Mouse (Mus musculus) neural tube, embryonic 12.5 days (tissue): ENCODE results near the gene Sidt2. TPM values are rescaled to one million over a fixed set of nuclear protein-coding genes. Genes with fewer than 3 reads are reported as not detected.

Experiments used
- ATAC-seq: fragments of 200-750 bp; cut with Nextera tagmentation; 2 replicates; pipeline ENCODE4 v1.8.0; 2017; ENCODE audit warnings: low read depth, mild to moderate bottlenecking, moderate TSS enrichment, moderate library complexity; ENCODE audit not compliant: low FRiP score
- H3K27ac ChIP-seq: fragments of 300-500 bp; sonication (generic); 2 replicates; pipeline ENCODE4 v1.5.1; 2016
- H3K27me3 ChIP-seq: fragments of 300-500 bp; sonication (generic); replicated peaks from 2 replicates; pipeline ENCODE4 v1.6.1; 2016; ENCODE audit warnings: mild to moderate bottlenecking
- H3K36me3 ChIP-seq: fragments of 300-500 bp; sonication (generic); 2 replicates; pipeline ENCODE4 v1.6.1; 2016; ENCODE audit warnings: mild to moderate bottlenecking
- H3K4me1 ChIP-seq: fragments of 300-500 bp; sonication (generic); 2 replicates; pipeline ENCODE4 v1.6.1; 2016
- H3K4me2 ChIP-seq: fragments of 300-500 bp; sonication (generic); replicated peaks from 2 replicates; pipeline ENCODE4 v1.6.1; 2016; ENCODE audit warnings: mild to moderate bottlenecking
- H3K4me3 ChIP-seq: fragments of 300-500 bp; sonication (generic); 2 replicates; pipeline ENCODE4 v1.5.1; 2016
- H3K9ac ChIP-seq: fragments of 300-500 bp; sonication (generic); 2 replicates; pipeline ENCODE4 v1.6.1; 2016; ENCODE audit warnings: mild to moderate bottlenecking
- H3K9me3 ChIP-seq: fragments of 300-500 bp; sonication (generic); 2 replicates; pipeline ENCODE4 v1.6.1; 2016; ENCODE audit warnings: mild to moderate bottlenecking
- WGBS: fragments of 180-500 bp; shearing (Covaris S2); methylation state at CpG from one replicate; pipeline ENCODE4 v1.1.7; 2016; 5-methylcytosine and 5-hydroxymethylcytosine counted together
- polyA plus RNA-seq: library from polyadenylated mRNA; unstranded; fragments of >200 nt; fragmentation: Nextera tagmentation; extraction: Ambion mirVana; gene quantifications from 2 replicates; pipeline ENCODE4 v1.2.1, GENCODE M21; 2016

Gene Sidt2
- polyA plus RNA-seq, 1 experiment from 2014 or later, result 41.2 TPM

GRCm38 (mm10) chr9:45944506-45945400 lies 10.3 kb downstream of the Sidt2 start:
- no peak for ATAC-seq
- H3K4me2 ChIP-seq, result no peak overlapping the region
- no peak overlapping the region for H3K27ac ChIP-seq
- no peaks in the 10 kb centered on the region for H3K9me3 ChIP-seq
- no peaks in the 10 kb centered on the region for H3K27me3 ChIP-seq
- no peaks in the 10 kb centered on the region for H3K4me1 ChIP-seq
- no peak overlapping the region for H3K4me3 ChIP-seq
- H3K36me3 ChIP-seq, result peaks cover 90% of the 10 kb centered on the region
- WGBS, result 86% methylated on average over 13 of the region's 13 CpGs
- no peak overlapping the region for H3K9ac ChIP-seq

- Histone ChIP-seq H3K27me3 (no peaks in the 10 kb centered on the region), H3K9me3 (no peaks in the 10 kb centered on the region), H3K4me1 (no peaks in the 10 kb centered on the region), H3K4me3 (no peak overlapping the region), H3K36me3 (peaks cover 90% of the 10 kb centered on the region), H3K4me2 (no peak overlapping the region), H3K9ac (no peak overlapping the region), H3K27ac (no peak overlapping the region)
- no peak for ATAC-seq
- 88% methylated on average over 8 of the region's 8 CpGs for WGBS
These were observed 11.2 kb downstream of the Sidt2 start for GRCm38 (mm10) chr9:45943628-45944505.

GRCm38 (mm10) chr9:45942916-45943315 lies 12.1 kb downstream of the Sidt2 start:
- Histone ChIP-seq H3K9me3 (no peaks in the 10 kb centered on the region), H3K27me3 (no peaks in the 10 kb centered on the region), H3K36me3 (peaks cover 92% of the 10 kb centered on the region), H3K4me2 (no peak overlapping the region), H3K4me1 (no peaks in the 10 kb centered on the region), H3K4me3 (no peak overlapping the region), H3K9ac (no peak overlapping the region), H3K27ac (no peak overlapping the region)
- no peak for ATAC-seq
- 93% methylated on average over 8 of the region's 8 CpGs for WGBS

- H3K27me3 ChIP-seq, result no peaks in the 10 kb centered on the region
- H3K9ac ChIP-seq, result no peak overlapping the region
- H3K4me3 ChIP-seq, result no peak overlapping the region
- H3K27ac ChIP-seq, result no peak overlapping the region
- no peak for ATAC-seq
- H3K9me3 ChIP-seq, result no peaks in the 10 kb centered on the region
- WGBS, result 93% methylated on average over 16 of the region's 16 CpGs
- peaks cover 88% of the 10 kb centered on the region for H3K36me3 ChIP-seq
- no peaks in the 10 kb centered on the region for H3K4me1 ChIP-seq
- H3K4me2 ChIP-seq, result no peak overlapping the region
These were observed 12.6 kb downstream of the Sidt2 start for GRCm38 (mm10) chr9:45942464-45942863.

GRCm38 (mm10) chr9:45941329-45941888 lies 13.6 kb downstream of the Sidt2 start:
- Histone ChIP-seq H3K4me3 (no peak overlapping the region), H3K9me3 (no peaks in the 10 kb centered on the region), H3K27ac (no peak overlapping the region), H3K4me2 (no peak overlapping the region), H3K36me3 (peaks cover 78% of the 10 kb centered on the region), H3K4me1 (no peaks in the 10 kb centered on the region), H3K27me3 (no peaks in the 10 kb centered on the region), H3K9ac (no peak overlapping the region)
- 56% methylated on average over 18 of the region's 18 CpGs for whole genome bisulfite sequencing
- no peak for ATAC-seq

GRCm38 (mm10) chr9:45939794-45940193 lies 15.3 kb downstream of the Sidt2 start:
- no peak overlapping the region for H3K9ac ChIP-seq
- peaks cover 6% of the 10 kb centered on the region for H3K4me1 ChIP-seq
- H3K4me2 ChIP-seq, result no peak overlapping the region
- no peaks in the 10 kb centered on the region for H3K27me3 ChIP-seq
- no peak for ATAC-seq
- WGBS, result 89% methylated on average over 6 of the region's 6 CpGs
- no peak overlapping the region for H3K4me3 ChIP-seq
- no peaks in the 10 kb centered on the region for H3K9me3 ChIP-seq
- H3K36me3 ChIP-seq, result peaks cover 62% of the 10 kb centered on the region
- no peak overlapping the region for H3K27ac ChIP-seq

- no peak overlapping the region for H3K4me3 ChIP-seq
- no peak overlapping the region for H3K27ac ChIP-seq
- peaks cover 6% of the 10 kb centered on the region for H3K4me1 ChIP-seq
- no peak for ATAC-seq
- WGBS, result 88% methylated on average over 15 of the region's 15 CpGs
- H3K9ac ChIP-seq, result no peak overlapping the region
- H3K9me3 ChIP-seq, result no peaks in the 10 kb centered on the region
- H3K36me3 ChIP-seq, result peaks cover 55% of the 10 kb centered on the region
- no peaks in the 10 kb centered on the region for H3K27me3 ChIP-seq
- H3K4me2 ChIP-seq, result no peak overlapping the region
These were observed 16.0 kb downstream of the Sidt2 start for GRCm38 (mm10) chr9:45938952-45939637.

- H3K36me3 ChIP-seq, result peaks cover 45% of the 10 kb centered on the region
- 95% methylated on average over 8 of the region's 8 CpGs for WGBS
- H3K9ac ChIP-seq, result no peak overlapping the region
- no peak overlapping the region for H3K27ac ChIP-seq
- no peak overlapping the region for H3K4me3 ChIP-seq
- no peak for ATAC-seq
- H3K27me3 ChIP-seq, result no peaks in the 10 kb centered on the region
- H3K9me3 ChIP-seq, result no peaks in the 10 kb centered on the region
- peaks cover 6% of the 10 kb centered on the region for H3K4me1 ChIP-seq
- H3K4me2 ChIP-seq, result no peak overlapping the region
These were observed 17.0 kb downstream of the Sidt2 start for GRCm38 (mm10) chr9:45938088-45938487.

GRCm38 (mm10) chr9:45936883-45937282 lies 18.2 kb downstream of the Sidt2 start:
- 28% methylated on average over 3 of the region's 3 CpGs for WGBS
- Histone ChIP-seq H3K4me2 (no peak overlapping the region), H3K9me3 (no peaks in the 10 kb centered on the region), H3K27ac (no peak overlapping the region), H3K4me3 (no peak overlapping the region), H3K9ac (no peak overlapping the region), H3K36me3 (peaks cover 36% of the 10 kb centered on the region), H3K27me3 (no peaks in the 10 kb centered on the region), H3K4me1 (peaks cover 6% of the 10 kb centered on the region)
- ATAC-seq, result no peak

- peak within 1 kb of the TSS; percentile 44 for H3K4me2 ChIP-seq
- ATAC-seq, result no peak
- no peak within 1 kb of the TSS for H3K9ac ChIP-seq
- H3K4me1 ChIP-seq, result peaks cover 6% of the 10 kb centered on the region
- no peaks in the 10 kb centered on the region for H3K27me3 ChIP-seq
- 9% methylated on average over 21 of the region's 21 CpGs for WGBS
- no peak within 1 kb of the TSS for H3K4me3 ChIP-seq
- peaks cover 34% of the 10 kb centered on the region for H3K36me3 ChIP-seq
- H3K27ac ChIP-seq, result no peak within 1 kb of the TSS
- H3K9me3 ChIP-seq, result no peaks in the 10 kb centered on the region
These were observed 19.3 kb downstream of the Sidt2 start, which contains the start of gene Tagln for GRCm38 (mm10) chr9:45935628-45936210. TSS of gene Tagln (minus strand) at chr9:45936058.

- Histone ChIP-seq H3K27ac (no peak overlapping the region), H3K9ac (no peak overlapping the region), H3K4me3 (no peak overlapping the region), H3K4me1 (peaks cover 6% of the 10 kb centered on the region), H3K27me3 (no peaks in the 10 kb centered on the region), H3K36me3 (peaks cover 40% of the 10 kb centered on the region), H3K9me3 (no peaks in the 10 kb centered on the region), H3K4me2 (no peak overlapping the region)
- 83% methylated on average over 11 of the region's 11 CpGs for WGBS
- no peak for ATAC-seq
These were observed 22.3 kb downstream of the Sidt2 start for GRCm38 (mm10) chr9:45932571-45933415.
